Mouse (Mus musculus) CH12.LX (cell line): ENCODE data around the gene Cyp11a1. TPM values are rescaled to one million over a fixed set of nuclear protein-coding genes. Genes with fewer than 3 reads are reported as not detected.

Experiments used
- DNase-seq: peaks from one replicate; pipeline ENCODE4 v3.0.0-alpha.2; 2013; ENCODE audit errors: extremely low read depth
- H3K27ac ChIP-seq: 2 replicates; pipeline ENCODE4 v1.5.1; 2012; ENCODE audit warnings: low read depth, mild to moderate bottlenecking, control low read depth, moderate library complexity; ENCODE audit not compliant: insufficient read depth
- H3K27me3 ChIP-seq: replicated peaks from 2 replicates; pipeline ENCODE3; 2012; ENCODE audit warnings: inconsistent platforms
- H3K36me3 ChIP-seq, 2 experiments: replicated peaks in 1 of 2; 2 replicates each; pipeline versions ENCODE3 to v1.6.1; 2012; ENCODE audit warnings: inconsistent platforms in 1 of 2, low read length in 1 of 2, mild to moderate bottlenecking in 1 of 2, mixed read lengths in 1 of 2, moderate library complexity in 1 of 2; ENCODE audit not compliant: control insufficient read depth in 1 of 2, insufficient read depth in 1 of 2
- H3K4me1 ChIP-seq, 2 experiments: 2 replicates each; pipeline ENCODE4 v1.6.1; 2012; ENCODE audit warnings: inconsistent platforms in 1 of 2, moderate library complexity in 1 of 2; ENCODE audit not compliant: insufficient read depth in 2 of 2, control insufficient read depth in 1 of 2
- H3K4me2 ChIP-seq: 2 replicates; pipeline ENCODE4 v1.6.1; 2012; ENCODE audit warnings: low read depth, mild to moderate bottlenecking, control low read depth; ENCODE audit not compliant: poor library complexity, insufficient read depth, severe bottlenecking
- H3K4me3 ChIP-seq, 3 experiments: fragments of 150-350 bp in 1 of 3; sonication (generic) in 1 of 3; replicated peaks in 1 of 3; 2 replicates each; pipeline versions ENCODE3 to v1.5.1; 2011 to 2012; ENCODE audit warnings: low read depth in 2 of 3, low read length in 2 of 3, mild to moderate bottlenecking in 2 of 3, moderate library complexity in 2 of 3, control low read depth in 1 of 3, improper control_type of control experiment in 1 of 3, inconsistent platforms in 1 of 3, mixed read lengths in 1 of 3; ENCODE audit not compliant: poor library complexity in 1 of 3
- H3K79me2 ChIP-seq: replicated peaks from 2 replicates; pipeline ENCODE4 v1.6.1; 2012; ENCODE audit warnings: mild to moderate bottlenecking, moderate library complexity; ENCODE audit not compliant: control insufficient read depth, poor library complexity, insufficient read depth, severe bottlenecking; ENCODE audit errors: extremely low read depth
- H3K9ac ChIP-seq: 2 replicates; pipeline ENCODE4 v1.6.1; 2012; ENCODE audit warnings: low read depth, mild to moderate bottlenecking, control low read depth, moderate library complexity; ENCODE audit not compliant: insufficient read depth
- H3K9me3 ChIP-seq: replicated peaks from 2 replicates; pipeline ENCODE3; 2012; ENCODE audit warnings: low read length, inconsistent platforms, mixed read lengths
- CHD1 ChIP-seq: IDR thresholded peaks from 2 replicates; pipeline ENCODE4 v1.6.1; 2012; ENCODE audit warnings: low read depth, low read length, improper control_type of control experiment, inconsistent platforms
- CHD2 ChIP-seq: IDR thresholded peaks from 2 replicates; pipeline ENCODE4 v1.6.1; 2011; ENCODE audit warnings: low read length, improper control_type of control experiment
- ELF1 ChIP-seq: IDR thresholded peaks from 2 replicates; pipeline ENCODE4 v1.6.1; 2014; ENCODE audit warnings: low read depth, mild to moderate bottlenecking, inconsistent platforms, low read length, improper control_type of control experiment
- EP300 ChIP-seq: IDR thresholded peaks from 2 replicates; pipeline ENCODE4 v1.6.1; 2011; ENCODE audit warnings: low read length, improper control_type of control experiment
- ETS1 ChIP-seq: conservative IDR thresholded peaks from 2 replicates; pipeline ENCODE4 v1.6.1; 2012; ENCODE audit warnings: low read depth, mild to moderate bottlenecking, inconsistent platforms, low read length, improper control_type of control experiment, moderate library complexity
- GABPA ChIP-seq: IDR thresholded peaks from 2 replicates; pipeline ENCODE4 v1.6.1; 2012; ENCODE audit warnings: low read depth, low read length, improper control_type of control experiment, inconsistent platforms; ENCODE audit not compliant: insufficient replicate concordance
- HCFC1 ChIP-seq: IDR thresholded peaks from 2 replicates; pipeline ENCODE4 v1.6.1; 2012; ENCODE audit warnings: low read depth, mild to moderate bottlenecking, inconsistent platforms, low read length, improper control_type of control experiment
- IRF4 ChIP-seq: IDR thresholded peaks from 2 replicates; pipeline ENCODE4 v1.6.1; 2014; ENCODE audit warnings: low read depth, mild to moderate bottlenecking, inconsistent platforms, low read length, improper control_type of control experiment
- KAT2A ChIP-seq: IDR thresholded peaks from 2 replicates; pipeline ENCODE4 v1.6.1; 2012; ENCODE audit warnings: low read length, improper control_type of control experiment, inconsistent platforms; ENCODE audit not compliant: insufficient replicate concordance
- MAFK ChIP-seq: IDR thresholded peaks from 2 replicates; pipeline ENCODE4 v1.6.1; 2011; ENCODE audit warnings: low read length, improper control_type of control experiment; ENCODE audit not compliant: insufficient replicate concordance
- MAX ChIP-seq: IDR thresholded peaks from 2 replicates; pipeline ENCODE4 v1.6.1; 2011; ENCODE audit warnings: low read length, improper control_type of control experiment
- MAZ ChIP-seq: IDR thresholded peaks from 2 replicates; pipeline ENCODE4 v1.6.1; 2012; ENCODE audit warnings: low read depth, mild to moderate bottlenecking, inconsistent platforms, low read length, improper control_type of control experiment, moderate library complexity
- MXI1 ChIP-seq: IDR thresholded peaks from 2 replicates; pipeline ENCODE4 v1.6.1; 2011; ENCODE audit warnings: mild to moderate bottlenecking, low read depth, low read length, improper control_type of control experiment
- NELFE ChIP-seq: IDR thresholded peaks from 2 replicates; pipeline ENCODE4 v1.6.1; 2011; ENCODE audit warnings: low read depth, low read length, improper control_type of control experiment
- PAX5 ChIP-seq: IDR thresholded peaks from 2 replicates; pipeline ENCODE4 v1.6.1; 2012; ENCODE audit warnings: low read length, inconsistent platforms, mixed read lengths
- POLR2AphosphoS2 ChIP-seq: IDR thresholded peaks from 2 replicates; pipeline ENCODE4 v1.6.1; 2011; ENCODE audit warnings: low read depth, low read length, improper control_type of control experiment
- RAD21 ChIP-seq: IDR thresholded peaks from 2 replicates; pipeline ENCODE4 v1.6.1; 2011; ENCODE audit warnings: low read depth, mild to moderate bottlenecking, low read length, improper control_type of control experiment, moderate library complexity
- RCOR1 ChIP-seq: conservative IDR thresholded peaks from 2 replicates; pipeline ENCODE4 v1.6.1; 2012; ENCODE audit warnings: low read depth, mild to moderate bottlenecking, inconsistent platforms, low read length, improper control_type of control experiment
- SIN3A ChIP-seq: IDR thresholded peaks from 2 replicates; pipeline ENCODE4 v1.6.1; 2012; ENCODE audit warnings: low read length, improper control_type of control experiment, inconsistent platforms
- SMC3 ChIP-seq: IDR thresholded peaks from 2 replicates; pipeline ENCODE4 v1.6.1; 2011; ENCODE audit warnings: low read depth, low read length, improper control_type of control experiment
- TCF12 ChIP-seq: IDR thresholded peaks from 2 replicates; pipeline ENCODE4 v1.6.1; 2014; ENCODE audit warnings: low read depth, mild to moderate bottlenecking, inconsistent platforms, low read length, improper control_type of control experiment
- ZMIZ1 ChIP-seq: IDR thresholded peaks from 2 replicates; pipeline ENCODE4 v1.6.1; 2012; ENCODE audit warnings: low read depth, mild to moderate bottlenecking, inconsistent platforms, low read length, improper control_type of control experiment
- ZNF384 ChIP-seq: IDR thresholded peaks from 2 replicates; pipeline ENCODE4 v1.6.1; 2012; ENCODE audit warnings: low read depth, low read length, improper control_type of control experiment, inconsistent platforms
- dilution Hi-C: fragments of 300-500 bp; cut with MboI; formaldehyde crosslinking; loops from 2 replicates; pipeline ENCODE4 v1.14.3; 2020; ENCODE audit warnings: low sequenced_read_pairs; ENCODE audit not compliant: extremely low pct_unique_long_range_greater_than_20kb, extremely low pct_ligation_motif_present
- in situ Hi-C: fragments of 300-500 bp; cut with MboI; formaldehyde crosslinking; loops from 3 replicates; pipeline ENCODE4 v1.14.3; 2019; ENCODE audit warnings: low sequenced_read_pairs, low pct_ligation_motif_present, low pct_unique_long_range_greater_than_20kb, mixed read lengths
- polyA plus RNA-seq: library from polyadenylated mRNA; unstranded; fragments of >175 nt; gene quantifications from 2 replicates; pipeline ENCODE4 v1.2.1, GENCODE M21; 2012; ENCODE audit warnings: low read depth; ENCODE audit not compliant: insufficient read length
- total RNA-seq, 2 experiments: library from RNA; depleted of rRNA; stranded (reverse); fragments of 300-350 nt in 1 of 2; fragments of >200 nt in 1 of 2; gene quantifications; 2 replicates each; pipeline ENCODE4 v1.2.3; 2012 to 2014

Gene Cyp11a1
- total and polyA plus RNA-seq, 3 experiments = 2.6 to 12.8 (median 9.0) TPM

- Histone ChIP-seq H3K79me2 (no peaks in the 10 kb centered on the region), H3K9me3 (peaks cover 1% of the 10 kb centered on the region), H3K9ac (peak overlapping the region; percentile 42), H3K4me3 (peak overlapping the region in 1 of 3 experiments; percentile 13), H3K4me1 (peaks cover 67 to 97% of the 10 kb centered on the region in 2 experiments), H3K36me3 (no peaks in the 10 kb centered on the region), H3K27me3 (no peaks in the 10 kb centered on the region), H3K4me2 (no peak overlapping the region), H3K27ac (peak overlapping the region; percentile 98)
- in situ Hi-C loops (no loop called here), dilution Hi-C loops (no loop called here)
- TF ChIP-seq PAX5 = no peak
- DNase-seq = no peak
These were observed 34.8 kb upstream of the Cyp11a1 start for GRCm38 (mm10) chr9:57971413-57971812.

GRCm38 (mm10) chr9:57972141-57972591 lies 34.0 kb upstream of the Cyp11a1 start:
- Histone ChIP-seq H3K36me3 (no peaks in the 10 kb centered on the region), H3K9ac (peak overlapping the region; percentile 42), H3K27ac (peak overlapping the region; percentile 98)
- in situ Hi-C loops = no loop called here
- peak; percentile 49; the same call in 1 of the 2 replicates for TF ChIP-seq EP300
- TF ChIP-seq RAD21 = no peak
- TF ChIP-seq SIN3A = 0 out of 2 replicates have a peak, but pooled peaks have one; percentile 15
- 0 out of 2 replicates have a peak, but pooled peaks have one; percentile 33 for TF ChIP-seq TCF12
- TF ChIP-seq, all 38 proteins: peak for 3
- DNase-seq = no peak
- dilution Hi-C loops = no loop called here
- Histone ChIP-seq H3K27me3 (no peaks in the 10 kb centered on the region), H3K79me2 (no peaks in the 10 kb centered on the region), H3K9me3 (peaks cover 7% of the 10 kb centered on the region), H3K4me1 (peaks cover 71 to 97% of the 10 kb centered on the region in 2 experiments), H3K4me2 (peak overlapping the region; percentile 52; the same call in 1 of the 2 replicates), H3K4me3 (peak overlapping the region in 1 of 3 experiments; percentile 0)

- Histone ChIP-seq H3K4me2 (peak overlapping the region; percentile 52; the same call in 1 of the 2 replicates), H3K79me2 (no peaks in the 10 kb centered on the region), H3K36me3 (no peaks in the 10 kb centered on the region), H3K4me3 (no peak overlapping the region), H3K9me3 (peaks cover 12% of the 10 kb centered on the region), H3K9ac (peak overlapping the region; percentile 42; the same call in 1 of the 2 replicates), H3K4me1 (peaks cover 67 to 97% of the 10 kb centered on the region in 2 experiments), H3K27ac (peak overlapping the region; percentile 98), H3K27me3 (no peaks in the 10 kb centered on the region)
- DNase-seq = no peak
- dilution Hi-C loops = no loop called here
- in situ Hi-C loops = no loop called here
- TF ChIP-seq PAX5 (no peak), HCFC1 (no peak), RAD21 (no peak), CHD1 (no peak), GABPA (no peak), IRF4 (no peak), MXI1 (no peak), NELFE (0 out of 2 replicates have a peak, but pooled peaks have one; percentile 40), SIN3A (peak; percentile 10; the same call in 1 of the 2 replicates), CHD2 (no peak), ETS1 (0 out of 2 replicates have a peak, but pooled peaks have one; percentile 7), RCOR1 (no peak), ZMIZ1 (0 out of 2 replicates have a peak, but pooled peaks have one; percentile 29), EP300 (peak; percentile 22), MAFK (no peak), POLR2AphosphoS2 (no peak), SMC3 (no peak), ELF1 (0 out of 2 replicates have a peak, but pooled peaks have one; percentile 13), MAX (peak; percentile 62), KAT2A (no peak), MAZ (0 out of 2 replicates have a peak, but pooled peaks have one; percentile 37), ZNF384 (peak; percentile 60)
These were observed 33.3 kb upstream of the Cyp11a1 start for GRCm38 (mm10) chr9:57972776-57973439.
